Mouse (Mus musculus) embryo, embryonic 9.5 days (tissue): ENCODE data around the gene Gm10118.

Source experiments
- DNase-seq: peaks from one replicate; pipeline ENCODE4 v3.0.0-alpha.2; 2017; ENCODE audit errors: extremely low spot score

Gene Gm10118

DNA sequence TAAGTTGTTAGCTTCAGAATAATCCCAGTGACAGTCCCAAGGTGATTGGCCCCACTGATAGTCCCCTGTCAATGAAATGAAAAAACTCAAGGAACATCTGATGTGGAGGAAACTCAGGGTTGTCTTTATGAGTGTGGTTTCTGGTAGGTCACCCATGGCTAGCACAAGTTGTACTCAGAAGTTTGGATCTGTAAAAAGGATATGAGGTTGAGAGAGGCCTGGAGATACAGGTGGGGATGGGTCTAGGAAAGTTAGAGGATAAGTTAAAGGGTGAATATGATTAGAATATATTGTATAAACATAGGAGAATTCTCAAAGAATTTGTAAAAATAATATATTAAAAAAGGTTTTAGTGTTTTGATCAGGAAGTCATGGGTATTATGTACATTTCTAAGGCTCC is at the start of gene Gm10118:
Gene Gm10118, minus strand, starts transcription at position 101 of the 400 bp plus-strand sequence.
- no peak for DNase-seq

DNA sequence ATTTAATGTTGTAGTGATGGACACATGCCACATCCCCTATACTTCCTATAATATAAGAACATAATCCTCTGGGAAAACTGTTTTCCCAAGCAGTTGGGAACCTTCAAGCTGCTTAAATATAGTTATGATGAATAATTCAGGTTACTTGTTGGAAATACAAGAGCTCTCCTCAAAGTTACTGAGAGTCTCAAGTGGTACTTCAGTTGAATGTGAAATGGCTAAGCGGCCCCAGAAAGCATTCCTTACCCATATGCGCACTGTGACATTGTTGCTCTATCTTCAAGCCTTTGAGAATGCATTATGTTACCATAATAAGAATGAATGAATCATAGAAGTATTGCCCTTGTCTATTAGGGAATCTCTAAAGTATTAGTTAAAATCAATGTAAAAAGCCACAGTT is 45.1 kb upstream of the Gm10118 start:
- no peak for DNase-seq

DNA sequence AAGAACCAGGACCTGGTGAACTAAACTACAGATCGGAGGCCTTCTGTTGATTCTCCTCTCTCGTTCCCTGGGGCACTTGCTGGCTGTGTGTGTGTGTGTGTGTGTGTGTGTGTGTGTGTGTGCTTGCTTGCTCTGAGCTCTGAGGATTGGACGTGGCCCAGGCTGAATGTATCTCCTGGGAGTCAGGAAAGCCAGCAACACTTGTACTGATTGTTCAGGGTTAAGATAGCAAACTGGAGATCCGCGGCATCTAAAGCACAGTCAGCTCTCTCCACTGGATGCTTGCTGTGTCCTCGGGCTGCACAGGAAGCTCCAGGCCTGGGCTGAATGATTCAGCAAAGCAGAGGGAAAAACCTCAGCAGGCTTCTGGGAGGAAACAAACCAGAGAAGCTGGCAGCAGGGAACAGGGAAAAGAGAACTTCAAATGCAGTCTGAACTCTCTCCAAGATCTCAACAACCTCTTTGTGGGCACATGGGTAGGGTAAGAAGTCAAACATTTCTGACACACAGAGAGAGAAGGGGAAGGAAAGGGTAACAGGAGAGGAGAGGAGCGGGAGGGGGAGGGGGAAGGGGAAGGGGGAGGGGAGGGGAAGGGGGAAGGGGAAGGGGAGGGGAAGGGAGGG is 27.2 kb upstream of the Gm10118 start:
- DNase-seq, result peak; percentile 34

- no peak for DNase-seq
These were observed 24.2 kb upstream of the Gm10118 start for GRCm38 (mm10) chr10:63951481-63951880.

- DNase-seq, result no peak
These were observed 23.6 kb upstream of the Gm10118 start for GRCm38 (mm10) chr10:63950867-63951266.

- no peak for DNase-seq
These were observed 20.0 kb upstream of the Gm10118 start for GRCm38 (mm10) chr10:63947266-63947665.

GRCm38 (mm10) chr10:63945534-63945933 is 18.3 kb upstream of the Gm10118 start:
- no peak for DNase-seq

GRCm38 (mm10) chr10:63933946-63934345 is 6.7 kb upstream of the Gm10118 start:
- no peak for DNase-seq

- no peak for DNase-seq
These were observed 18.4 kb downstream of the Gm10118 start for GRCm38 (mm10) chr10:63908878-63909277.

GRCm38 (mm10) chr10:63899891-63900290 is 27.3 kb downstream of the Gm10118 start:
- DNase-seq, result no peak

DNA sequence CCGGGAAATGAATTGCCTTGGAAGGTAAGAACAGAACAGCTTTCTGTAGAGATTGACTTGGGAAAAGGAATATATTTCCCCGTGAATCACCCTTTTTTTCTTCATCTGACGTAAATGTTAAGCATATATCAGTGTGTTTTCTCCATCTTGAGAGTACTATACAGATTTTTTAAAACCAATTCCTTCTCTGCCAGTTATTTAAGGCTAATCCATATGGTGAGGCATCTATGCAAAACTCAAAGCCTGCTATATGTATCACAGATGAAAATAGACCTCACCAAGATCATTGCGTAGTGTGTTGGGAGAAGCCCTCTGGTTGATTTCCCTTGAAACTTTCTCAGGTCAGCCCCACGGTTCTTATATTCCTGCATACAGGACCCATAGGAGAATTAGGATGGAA is 32.6 kb downstream of the Gm10118 start:
- no peak for DNase-seq

DNA sequence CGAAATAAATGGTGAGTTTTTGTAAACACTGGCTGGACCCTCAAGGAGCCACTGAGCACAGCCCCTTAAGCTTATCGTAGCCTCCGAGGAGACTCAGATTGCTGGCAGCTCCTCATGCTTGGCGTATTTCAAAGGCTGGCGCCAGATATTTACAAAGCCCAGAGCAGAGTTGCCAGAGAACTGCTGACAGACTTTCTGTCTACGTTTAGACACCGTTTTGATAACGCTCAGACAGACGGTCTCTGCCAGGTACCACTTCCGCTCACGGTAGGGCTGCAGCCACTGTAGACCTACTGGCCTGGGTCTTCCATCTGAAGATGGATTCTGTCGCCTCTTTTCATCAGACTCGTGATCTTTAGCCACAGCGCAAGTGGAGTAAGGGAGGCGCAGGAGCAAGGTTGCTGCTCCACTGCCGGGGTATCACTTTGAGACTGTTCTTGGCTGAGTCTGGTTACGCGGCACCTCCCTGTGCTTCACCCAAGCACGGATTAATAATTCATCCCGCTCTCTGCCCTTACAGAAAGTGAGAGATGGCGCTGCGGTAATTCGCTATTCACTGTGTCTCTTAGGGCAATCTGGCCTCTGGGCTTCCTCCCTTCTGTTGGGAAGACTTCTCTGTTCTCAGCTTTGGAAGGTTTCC is 40.7 kb downstream of the Gm10118 start:
- DNase-seq, result no peak

DNA sequence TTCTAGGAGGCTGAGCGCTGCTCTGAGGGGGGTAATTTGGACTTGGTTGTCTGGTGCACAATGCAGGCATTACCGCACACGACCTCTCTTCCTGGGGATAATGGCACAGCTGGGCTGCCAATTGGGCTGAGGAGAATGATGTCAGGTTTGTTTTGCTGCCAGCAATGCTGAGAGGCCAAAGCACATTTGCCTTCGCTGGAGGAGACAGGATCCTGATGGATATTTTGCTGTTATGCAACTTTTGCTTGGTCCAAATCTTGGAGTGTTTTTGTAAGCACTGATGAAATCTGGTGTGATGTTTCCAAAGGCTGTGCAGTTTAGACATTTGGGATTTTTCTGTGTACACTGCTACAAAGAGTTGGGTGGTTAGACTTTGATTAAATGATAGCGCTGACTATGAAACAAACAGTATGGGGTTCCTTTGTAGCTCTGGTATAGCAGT is 46.8 kb downstream of the Gm10118 start:
- no peak for DNase-seq
